Comparison of ENCODE assay signal across 9 mouse cellular contexts in the genomic region with DNA sequence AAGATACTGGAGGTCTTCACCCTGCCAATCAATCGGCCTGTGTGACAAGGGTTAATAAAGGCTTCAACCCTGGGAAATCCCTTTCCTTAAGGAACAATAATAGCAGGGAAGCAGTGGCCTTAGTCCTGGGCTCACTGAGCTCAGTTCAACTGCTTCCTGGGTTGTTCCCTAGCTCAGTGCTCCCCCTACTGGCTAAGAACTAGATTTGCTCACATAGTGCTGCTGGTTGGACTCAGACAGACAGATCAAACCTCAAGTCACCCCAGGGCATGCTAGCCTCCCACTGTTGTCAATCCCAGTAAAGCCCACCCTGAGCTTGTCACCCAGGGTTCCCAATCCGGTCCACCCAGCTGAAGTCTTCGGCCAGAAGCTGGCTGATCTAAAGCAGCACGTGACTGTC.
DNase-seq lines count a peak whose midpoint lies in the region; ATAC-seq lines count a peak whose summit lies in the region.
"Had no signal": no experiment of that assay in that cellular context is flagged by ENCODE, and none has a peak within 500 bp of the region (broad histone marks: within the 10 kb centered on the region; RNA-seq: fewer than 3 reads in every experiment).

No protein-coding gene starts in this region.

- DNase-seq in gastrocnemius, adult 18-20 months (ENCODE audit: low spot score) = peak; percentile 61
- no peak for DNase-seq in gastrocnemius, adult 8-10 months (ENCODE audit: low spot score in 2 of 2)
- DNase-seq in WW6 (ENCODE audit: low read depth, low spot score) = peak; percentile 52
- peak; percentile 57 for DNase-seq in kidney, postnatal 14 days
- peak; percentile 92 for DNase-seq in midbrain, embryonic 11.5 days (ENCODE audit: low spot score, missing footprints)
- peak; percentile 7 for DNase-seq in thymus, postnatal 25 days

- no peak overlapping the region for H3K9ac ChIP-seq in heart, embryonic 12.5 days
- H3K9ac ChIP-seq in midbrain, embryonic 11.5 days (ENCODE audit: low read length) = no peak overlapping the region

- H3K4me2 ChIP-seq in heart, embryonic 12.5 days = no peak overlapping the region
- H3K4me2 ChIP-seq in midbrain, embryonic 11.5 days = no peak overlapping the region

- ATAC-seq in common myeloid progenitor, adult 5-6 weeks (replicated peaks; ENCODE audit: low read depth, poor library complexity, severe bottlenecking) = peak; percentile 99
- peak; percentile 64 for ATAC-seq in heart, embryonic 12.5 days (ENCODE audit: insufficient number of reproducible peaks, low FRiP score)
- peak; percentile 73; the same call in 1 of the 2 replicates for ATAC-seq in midbrain, embryonic 11.5 days (ENCODE audit: low FRiP score)

- H3K27me3 ChIP-seq in heart, embryonic 12.5 days (replicated peaks) = no peaks in the 10 kb centered on the region
- H3K27me3 ChIP-seq in midbrain, embryonic 11.5 days (ENCODE audit: control insufficient read depth, insufficient read depth, low read length) = no peaks in the 10 kb centered on the region

- H3K4me3 ChIP-seq in heart, embryonic 12.5 days = no peak overlapping the region
- H3K4me3 ChIP-seq in midbrain, embryonic 11.5 days (ENCODE audit: low read depth, low read length) = no peak overlapping the region

- 36% methylated on average over 4 of the region's 4 CpGs for WGBS in heart, embryonic 12.5 days
- WGBS in midbrain, embryonic 11.5 days = 34% methylated on average over 4 of the region's 4 CpGs

- peaks cover 10% of the 10 kb centered on the region for H3K4me1 ChIP-seq in heart, embryonic 12.5 days (replicated peaks)
- H3K4me1 ChIP-seq in midbrain, embryonic 11.5 days (ENCODE audit: control insufficient read depth, insufficient read depth, low read length) = no peaks in the 10 kb centered on the region

- H3K27ac ChIP-seq in heart, embryonic 12.5 days (ENCODE audit: poor library complexity, severe bottlenecking) = no peak overlapping the region
- H3K27ac ChIP-seq in midbrain, embryonic 11.5 days (ENCODE audit: low read depth, low read length) = no peak overlapping the region

- no peaks in the 10 kb centered on the region for H3K9me3 ChIP-seq in heart, embryonic 12.5 days (replicated peaks)
- no peaks in the 10 kb centered on the region for H3K9me3 ChIP-seq in midbrain, embryonic 11.5 days (ENCODE audit: control insufficient read depth, low read length)

- peaks cover 9% of the 10 kb centered on the region for H3K36me3 ChIP-seq in heart, embryonic 12.5 days
- H3K36me3 ChIP-seq in midbrain, embryonic 11.5 days (ENCODE audit: control insufficient read depth, insufficient read depth, low read length) = no peaks in the 10 kb centered on the region
- H3K36me3 ChIP-seq: G1E had no signal

Comparison
In these comparisons a context has a peak if more than half of its experiments do, and no peak if none do; other contexts are left out.
1. DNase-seq: peak in gastrocnemius, adult 18-20 months (single experiment), WW6 (single experiment), kidney, postnatal 14 days (single experiment), midbrain, embryonic 11.5 days (single experiment) and thymus, postnatal 25 days (single experiment); none in gastrocnemius, adult 8-10 months (0 of 2).
2. Peak in every context shown above with its lines, with median percentiles within 50 percentile points of each other: ATAC-seq.